Comparison of ENCODE assay signal across 22 mouse cellular contexts in the genomic region with DNA sequence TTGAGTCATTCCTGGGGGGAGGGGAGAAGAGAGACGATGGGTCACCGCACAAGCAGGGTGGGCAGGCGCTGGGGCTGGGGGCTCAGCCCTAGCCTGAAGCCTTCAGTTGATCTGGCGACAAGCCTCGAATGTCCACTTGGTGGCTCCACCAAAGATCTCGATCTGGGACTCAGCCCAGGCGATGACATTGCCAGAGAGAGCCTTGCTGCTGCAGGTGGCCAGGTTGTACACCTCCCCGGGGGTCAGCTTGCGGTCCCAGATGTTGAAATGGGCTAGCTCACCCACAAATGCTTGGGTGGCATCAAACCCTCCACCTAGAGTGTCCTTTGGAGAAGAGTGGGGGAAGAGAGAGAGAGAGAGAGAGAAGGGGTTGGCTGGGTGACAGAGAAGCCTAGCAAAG. TPM values are rescaled to one million over a fixed set of nuclear protein-coding genes. Genes with fewer than 3 reads are reported as not detected.
DNase-seq lines count a peak whose midpoint lies in the region; ATAC-seq and TF ChIP-seq lines count a peak whose summit lies in the region.
"Had no signal": no experiment of that assay in that cellular context is flagged by ENCODE, and none has a peak within 500 bp of the region (broad histone marks: within the 10 kb centered on the region; RNA-seq: fewer than 3 reads in every experiment).

No protein-coding gene starts in this region.

- H3K4me3 ChIP-seq in intestine, postnatal 0 days (ENCODE audit: low read depth, low read length): no peak overlapping the region
- no peak overlapping the region for H3K4me3 ChIP-seq in intestine, embryonic 15.5 days (replicated peaks)
- no peak overlapping the region for H3K4me3 ChIP-seq in midbrain, postnatal 0 days (ENCODE audit: low read depth, low read length)
- no peak overlapping the region for H3K4me3 ChIP-seq in midbrain, embryonic 16.5 days (ENCODE audit: low read depth, low read length)
- H3K4me3 ChIP-seq: embryonic facial prominence, embryonic 15.5 days; heart, adult 2 months; heart, embryonic 15.5 days; hindbrain, embryonic 12.5 days; limb, embryonic 12.5 days; neural tube, embryonic 15.5 days had no signal

- peaks cover 7% of the 10 kb centered on the region; the same call in 1 of the 2 replicates for H3K4me1 ChIP-seq in intestine, postnatal 0 days (replicated peaks; ENCODE audit: control insufficient read depth, insufficient read depth, low read length)
- H3K4me1 ChIP-seq in intestine, embryonic 15.5 days (replicated peaks): peaks cover 16% of the 10 kb centered on the region
- 0 out of 2 replicates have a peak, but pooled peaks cover 5% of the 10 kb centered on the region for H3K4me1 ChIP-seq in midbrain, postnatal 0 days (ENCODE audit: insufficient read depth, low read length)
- H3K4me1 ChIP-seq in midbrain, embryonic 16.5 days (ENCODE audit: control insufficient read depth, insufficient read depth, low read length): peaks cover 33% of the 10 kb centered on the region; the same call in 1 of the 2 replicates

- H3K36me3 ChIP-seq in intestine, postnatal 0 days (ENCODE audit: control insufficient read depth, insufficient read depth): no peaks in the 10 kb centered on the region
- no peaks in the 10 kb centered on the region for H3K36me3 ChIP-seq in intestine, embryonic 15.5 days
- H3K36me3 ChIP-seq in midbrain, postnatal 0 days (ENCODE audit: insufficient read depth, low read length): no peaks in the 10 kb centered on the region
- H3K36me3 ChIP-seq in midbrain, embryonic 16.5 days (ENCODE audit: control insufficient read depth, insufficient read depth, low read length): no peaks in the 10 kb centered on the region
- H3K36me3 ChIP-seq: embryonic facial prominence, embryonic 15.5 days; heart, embryonic 15.5 days; hindbrain, embryonic 12.5 days; limb, embryonic 12.5 days had no signal

- DNase-seq in midbrain, postnatal 0 days (ENCODE audit: low spot score): no peak
- DNase-seq in cerebellum, adult 9-10 months: peak; percentile 77
- no peak for DNase-seq in spleen, postnatal 4 days (ENCODE audit: low spot score in 2 of 2)
- DNase-seq in embryo, embryonic 10 days (ENCODE audit: low spot score): no peak
- DNase-seq: adrenal gland, adult 8-10 months; embryo, embryonic 11 days; gastrocnemius, postnatal 10 days; heart, adult 2 months; kidney, postnatal 14 days; layer of hippocampus, adult 9-11 months; liver, postnatal 0 days; right cerebral cortex, postnatal 4 days had no signal

- H3K27ac ChIP-seq in intestine, postnatal 0 days (ENCODE audit: low read depth, low read length): no peak overlapping the region
- H3K27ac ChIP-seq in intestine, embryonic 15.5 days: no peak overlapping the region
- H3K27ac ChIP-seq in midbrain, postnatal 0 days (ENCODE audit: low read depth, low read length): no peak overlapping the region
- no peak overlapping the region for H3K27ac ChIP-seq in midbrain, embryonic 16.5 days (ENCODE audit: low read length)
- H3K27ac ChIP-seq: embryonic facial prominence, embryonic 15.5 days; heart, adult 2 months; heart, embryonic 15.5 days; hindbrain, embryonic 12.5 days; limb, embryonic 12.5 days; macrophage; neural tube, embryonic 15.5 days had no signal

- ATAC-seq in intestine, postnatal 0 days: no peak
- ATAC-seq in intestine, embryonic 15.5 days: no peak
- no peak for ATAC-seq in midbrain, postnatal 0 days (ENCODE audit: low FRiP score)
- ATAC-seq in midbrain, embryonic 16.5 days: no peak
- ATAC-seq: liver, postnatal 0 days had no signal

- H3K27me3 ChIP-seq in intestine, postnatal 0 days (replicated peaks; ENCODE audit: control insufficient read depth, insufficient read depth, low read length): peaks cover 48% of the 10 kb centered on the region
- peaks cover 60% of the 10 kb centered on the region for H3K27me3 ChIP-seq in intestine, embryonic 15.5 days (replicated peaks)
- no peaks in the 10 kb centered on the region for H3K27me3 ChIP-seq in midbrain, postnatal 0 days (ENCODE audit: insufficient read depth, low read length)
- H3K27me3 ChIP-seq in midbrain, embryonic 16.5 days (ENCODE audit: control insufficient read depth, insufficient read depth, low read depth, low read length): peaks cover 7% of the 10 kb centered on the region

- TF ChIP-seq CTCF in intestine, postnatal 0 days (IDR thresholded peaks at IDR 0.05; ENCODE audit: low read depth): peak; percentile 35
- peak; percentile 33; the same call in 1 of the 2 replicates for TF ChIP-seq CTCF in midbrain, postnatal 0 days (IDR thresholded peaks at IDR 0.05)

- no peak overlapping the region for H3K9ac ChIP-seq in intestine, postnatal 0 days (ENCODE audit: low read depth, low read length)
- no peak overlapping the region for H3K9ac ChIP-seq in intestine, embryonic 15.5 days
- no peak overlapping the region for H3K9ac ChIP-seq in midbrain, postnatal 0 days (replicated peaks; ENCODE audit: low read length, poor library complexity, severe bottlenecking)
- no peak overlapping the region for H3K9ac ChIP-seq in midbrain, embryonic 16.5 days (ENCODE audit: low read depth, low read length)
- H3K9ac ChIP-seq: embryonic facial prominence, embryonic 15.5 days; heart, embryonic 15.5 days; hindbrain, embryonic 12.5 days; limb, embryonic 12.5 days; liver, postnatal 0 days; neural tube, embryonic 15.5 days had no signal

- H3K9me3 ChIP-seq in intestine, postnatal 0 days (ENCODE audit: control insufficient read depth): no peaks in the 10 kb centered on the region
- H3K9me3 ChIP-seq in intestine, embryonic 15.5 days: no peaks in the 10 kb centered on the region
- H3K9me3 ChIP-seq in midbrain, postnatal 0 days (ENCODE audit: low read length): no peaks in the 10 kb centered on the region
- no peaks in the 10 kb centered on the region for H3K9me3 ChIP-seq in midbrain, embryonic 16.5 days (replicated peaks; ENCODE audit: control insufficient read depth, low read length, poor library complexity, severe bottlenecking)
- H3K9me3 ChIP-seq: embryonic facial prominence, embryonic 15.5 days; heart, embryonic 15.5 days; hindbrain, embryonic 12.5 days; limb, embryonic 12.5 days; neural tube, embryonic 15.5 days had no signal

- 37% methylated on average over 9 of the region's 9 CpGs for WGBS in intestine, postnatal 0 days
- 51% methylated on average over 9 of the region's 9 CpGs for WGBS in intestine, embryonic 15.5 days
- WGBS in midbrain, postnatal 0 days: 54% methylated on average over 9 of the region's 9 CpGs
- 66% methylated on average over 9 of the region's 9 CpGs for WGBS in midbrain, embryonic 16.5 days

- no peak overlapping the region for H3K4me2 ChIP-seq in intestine, postnatal 0 days (replicated peaks; ENCODE audit: low read depth)
- no peak overlapping the region for H3K4me2 ChIP-seq in intestine, embryonic 15.5 days (replicated peaks)
- H3K4me2 ChIP-seq in midbrain, postnatal 0 days (ENCODE audit: low read depth, low read length, poor library complexity, severe bottlenecking): no peak overlapping the region
- no peak overlapping the region for H3K4me2 ChIP-seq in midbrain, embryonic 16.5 days (ENCODE audit: low read length)
- H3K4me2 ChIP-seq: embryonic facial prominence, embryonic 15.5 days; heart, embryonic 15.5 days; hindbrain, embryonic 12.5 days; limb, embryonic 12.5 days; midbrain, embryonic 11.5 days had no signal

RNA-seq across cellular contexts. Expression of a gene that starts 5.2 kb away (rescaled TPM):
- 0.26 and 0.37 TPM in 2 replicates for polyA plus RNA-seq in intestine, postnatal 0 days (2015; fragmentation: Nextera tagmentation; extraction: Ambion mirVana)
- 0.90 and 1.1 TPM in 2 replicates for polyA plus RNA-seq in intestine, embryonic 15.5 days (2015; fragmentation: Nextera tagmentation; extraction: Ambion mirVana)
- 16.3 and 22.4 TPM in 2 replicates for total RNA-seq in midbrain, postnatal 0 days (2014; rRNA removed)
- polyA plus RNA-seq in midbrain, postnatal 0 days (2015; fragmentation: Nextera tagmentation; extraction: Ambion mirVana): 7.5 and 7.6 TPM in 2 replicates
- polyA plus RNA-seq in midbrain, embryonic 16.5 days (2015; fragmentation: Nextera tagmentation; extraction: Ambion mirVana): 12.4 and 12.6 TPM in 2 replicates
- polyA plus RNA-seq: liver, postnatal 0 days had no signal

RNA-seq across cellular contexts. Expression of a gene that starts 51.2 kb away (rescaled TPM):
- polyA plus RNA-seq in intestine, postnatal 0 days (2015; fragmentation: Nextera tagmentation; extraction: Ambion mirVana): 8.4 and 10.6 TPM in 2 replicates
- 15.5 and 15.6 TPM in 2 replicates for polyA plus RNA-seq in intestine, embryonic 15.5 days (2015; fragmentation: Nextera tagmentation; extraction: Ambion mirVana)
- total RNA-seq in midbrain, postnatal 0 days (2014; rRNA removed): 36.7 and 42.0 TPM in 2 replicates
- polyA plus RNA-seq in midbrain, postnatal 0 days (2015; fragmentation: Nextera tagmentation; extraction: Ambion mirVana): 13.2 and 13.3 TPM in 2 replicates
- polyA plus RNA-seq in midbrain, embryonic 16.5 days (2015; fragmentation: Nextera tagmentation; extraction: Ambion mirVana): 17.3 and 19.8 TPM in 2 replicates
